Mouse (Mus musculus): ENCODE data around the gene Foxk1.

DNA sequence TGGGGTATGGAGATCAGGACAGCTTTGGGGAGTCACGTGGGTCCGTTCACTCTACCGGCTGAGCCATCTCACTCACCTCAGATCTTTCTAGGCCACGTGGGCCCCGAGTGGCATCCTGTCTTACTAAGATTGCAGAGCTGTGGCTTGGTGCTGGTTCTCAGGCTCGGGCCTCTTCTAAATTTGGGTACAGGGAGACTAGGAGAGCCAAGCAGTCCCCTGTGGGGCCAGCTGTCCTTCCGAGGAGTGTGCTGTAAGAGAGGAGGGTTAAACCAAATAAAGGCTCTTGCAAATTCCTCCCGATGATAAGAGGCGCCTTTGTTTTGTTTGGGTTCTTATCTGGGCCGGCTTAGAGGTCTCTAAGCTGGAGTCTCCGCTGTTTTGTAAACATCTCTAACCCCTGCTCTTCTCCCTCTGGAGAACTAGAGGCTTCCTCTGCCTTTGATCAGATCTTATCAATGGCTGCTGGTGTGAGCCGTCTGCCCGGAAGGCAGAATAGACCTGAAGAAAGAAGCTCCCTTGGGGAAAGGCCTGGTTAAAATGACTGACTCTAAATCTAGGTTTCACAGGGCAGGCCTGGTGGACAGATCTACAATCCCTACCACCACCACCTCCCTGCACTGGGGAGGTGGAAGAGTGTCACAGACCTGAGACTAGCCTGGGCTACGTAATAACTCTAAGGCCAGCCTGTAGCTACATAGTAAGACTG, 14.9 kb downstream of the Foxk1 start:
- TF ChIP-seq CTCF (conservative IDR thresholded peaks at IDR 0.05; ENCODE audit: low read length) (no peak), NANOG (IDR thresholded peaks at IDR 0.05; ENCODE audit: borderline replicate concordance, low read length) (no peak)

Measured in E14TG2a.4 (cell line).